Mouse (Mus musculus): ENCODE data around the gene Slc6a13.

DNA sequence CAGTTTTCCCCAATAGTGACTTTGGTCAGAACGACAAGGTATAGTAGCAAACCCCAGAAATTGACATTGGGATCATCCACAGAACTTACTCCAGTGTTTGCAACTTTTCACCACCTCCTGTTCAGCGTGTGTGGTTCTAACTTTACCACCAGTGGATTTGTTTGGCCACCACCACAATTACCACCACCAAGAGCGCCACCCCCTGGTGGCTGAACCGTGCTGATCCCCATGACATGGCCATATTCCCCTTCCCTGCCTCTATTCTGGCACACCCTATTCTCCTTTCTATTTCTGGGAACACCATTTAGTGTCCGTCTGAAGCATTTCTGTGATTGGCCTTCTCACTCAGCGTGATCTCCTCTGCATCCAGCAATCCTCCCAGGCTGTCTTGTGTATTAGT, 19.1 kb downstream of the Slc6a13 start:
- TF ChIP-seq POLR2A (IDR thresholded peaks at IDR 0.05; ENCODE audit: insufficient read depth, low read length): no peak
- peak; percentile 26 for TF ChIP-seq CTCF (IDR thresholded peaks at IDR 0.05; ENCODE audit: low read depth, low read length)

Measured in ES-Bruce4 (cell line).